Mouse (Mus musculus): ENCODE data around the gene Fam227b. TPM values are rescaled to one million over a fixed set of nuclear protein-coding genes. Genes with fewer than 3 reads are reported as not detected.

The Fam227b gene
- polyA plus RNA-seq, 1 experiment from 2014 or later, result not detected

DNA sequence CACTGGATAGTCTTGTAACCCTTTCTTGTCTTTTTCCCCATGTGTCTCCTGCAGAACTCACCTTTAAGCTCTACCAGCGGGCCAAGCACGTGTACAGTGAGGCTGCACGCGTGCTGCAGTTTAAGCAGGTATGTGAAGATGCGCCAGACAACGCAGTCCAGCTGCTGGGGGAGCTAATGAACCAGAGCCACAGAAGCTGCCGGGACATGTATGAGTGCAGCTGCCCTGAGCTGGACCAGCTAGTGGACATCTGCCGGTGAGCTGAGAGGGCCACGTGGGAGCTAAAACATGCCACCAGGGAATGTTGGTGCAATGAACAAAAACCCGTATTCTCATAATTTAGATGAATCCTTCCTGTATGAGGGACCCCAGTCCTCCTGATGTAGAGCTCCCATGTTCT, 176.6 kb downstream of the Fam227b start:
- H3K27ac ChIP-seq (ENCODE audit: low read length), result no peak overlapping the region
- no peaks in the 10 kb centered on the region for H3K4me1 ChIP-seq (ENCODE audit: control insufficient read depth, insufficient read depth, low read length)
- no peak for ATAC-seq
- WGBS, result 96% methylated on average over 10 of the region's 10 CpGs
- no peak overlapping the region for H3K9ac ChIP-seq (ENCODE audit: low read depth, low read length)
- H3K9me3 ChIP-seq (replicated peaks; ENCODE audit: control insufficient read depth, low read length, poor library complexity, severe bottlenecking), result no peaks in the 10 kb centered on the region
- peaks cover 3% of the 10 kb centered on the region; the same call in 1 of the 2 replicates for H3K36me3 ChIP-seq (ENCODE audit: control insufficient read depth, insufficient read depth, low read length)
- no peaks in the 10 kb centered on the region for H3K27me3 ChIP-seq (ENCODE audit: control insufficient read depth, insufficient read depth, low read depth, low read length)
- no peak overlapping the region for H3K4me2 ChIP-seq (ENCODE audit: low read length)
- H3K4me3 ChIP-seq (ENCODE audit: low read depth, low read length), result no peak overlapping the region

DNA sequence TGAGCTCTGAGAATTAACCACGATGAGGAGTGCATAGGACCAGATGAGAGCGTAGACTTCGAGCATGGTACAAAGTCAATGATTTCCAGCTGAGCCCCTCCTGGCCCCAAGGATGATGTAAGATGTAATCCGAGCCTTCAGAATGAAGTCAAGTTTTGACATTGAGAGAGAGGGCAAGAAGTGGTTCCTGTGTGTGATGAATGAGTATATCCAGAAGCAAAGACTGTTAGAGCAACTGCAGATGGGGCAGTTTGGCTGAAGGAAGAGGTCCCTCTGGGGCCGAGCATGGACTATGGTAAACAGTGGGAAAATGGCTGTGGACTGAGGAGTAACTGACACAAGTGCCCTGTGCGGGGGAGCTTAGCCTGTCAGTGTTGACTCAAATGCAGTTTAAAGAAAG, 178.6 kb downstream of the Fam227b start:
- Histone ChIP-seq H3K4me3 (ENCODE audit: low read depth, low read length) (no peak overlapping the region), H3K9ac (ENCODE audit: low read depth, low read length) (no peak overlapping the region), H3K36me3 (ENCODE audit: control insufficient read depth, insufficient read depth, low read length) (peaks cover 3% of the 10 kb centered on the region; the same call in 1 of the 2 replicates), H3K9me3 (replicated peaks; ENCODE audit: control insufficient read depth, low read length, poor library complexity, severe bottlenecking) (no peaks in the 10 kb centered on the region), H3K27ac (ENCODE audit: low read length) (no peak overlapping the region), H3K27me3 (ENCODE audit: control insufficient read depth, insufficient read depth, low read depth, low read length) (no peaks in the 10 kb centered on the region), H3K4me1 (ENCODE audit: control insufficient read depth, insufficient read depth, low read length) (no peaks in the 10 kb centered on the region), H3K4me2 (ENCODE audit: low read length) (no peak overlapping the region)
- ATAC-seq, result no peak
- 78% methylated on average over 6 of the region's 6 CpGs for WGBS

GRCm38 (mm10) chr2:125968811-125969210, 183.0 kb downstream of the Fam227b start:
- WGBS, result 83% methylated on average over 1 of the region's 1 CpGs
- Histone ChIP-seq H3K27ac (ENCODE audit: low read length) (no peak overlapping the region), H3K4me1 (ENCODE audit: control insufficient read depth, insufficient read depth, low read length) (no peaks in the 10 kb centered on the region), H3K9ac (ENCODE audit: low read depth, low read length) (no peak overlapping the region), H3K27me3 (ENCODE audit: control insufficient read depth, insufficient read depth, low read depth, low read length) (no peaks in the 10 kb centered on the region), H3K36me3 (ENCODE audit: control insufficient read depth, insufficient read depth, low read length) (no peaks in the 10 kb centered on the region), H3K4me3 (ENCODE audit: low read depth, low read length) (no peak overlapping the region), H3K9me3 (replicated peaks; ENCODE audit: control insufficient read depth, low read length, poor library complexity, severe bottlenecking) (no peaks in the 10 kb centered on the region), H3K4me2 (ENCODE audit: low read length) (no peak overlapping the region)
- ATAC-seq, result no peak

- H3K4me1 ChIP-seq (ENCODE audit: control insufficient read depth, insufficient read depth, low read length), result no peaks in the 10 kb centered on the region
- H3K36me3 ChIP-seq (ENCODE audit: control insufficient read depth, insufficient read depth, low read length), result 0 out of 2 replicates have a peak, but pooled peaks cover 6% of the 10 kb centered on the region
- H3K27me3 ChIP-seq (ENCODE audit: control insufficient read depth, insufficient read depth, low read depth, low read length), result no peaks in the 10 kb centered on the region
- H3K9me3 ChIP-seq (replicated peaks; ENCODE audit: control insufficient read depth, low read length, poor library complexity, severe bottlenecking), result no peaks in the 10 kb centered on the region
- no peak overlapping the region for H3K27ac ChIP-seq (ENCODE audit: low read length)
- no peak overlapping the region for H3K4me2 ChIP-seq (ENCODE audit: low read length)
- ATAC-seq, result no peak
- 96% methylated on average over 2 of the region's 2 CpGs for WGBS
- no peak overlapping the region for H3K9ac ChIP-seq (ENCODE audit: low read depth, low read length)
- H3K4me3 ChIP-seq (ENCODE audit: low read depth, low read length), result no peak overlapping the region
These were observed 203.6 kb downstream of the Fam227b start for GRCm38 (mm10) chr2:125948195-125948594.

DNA sequence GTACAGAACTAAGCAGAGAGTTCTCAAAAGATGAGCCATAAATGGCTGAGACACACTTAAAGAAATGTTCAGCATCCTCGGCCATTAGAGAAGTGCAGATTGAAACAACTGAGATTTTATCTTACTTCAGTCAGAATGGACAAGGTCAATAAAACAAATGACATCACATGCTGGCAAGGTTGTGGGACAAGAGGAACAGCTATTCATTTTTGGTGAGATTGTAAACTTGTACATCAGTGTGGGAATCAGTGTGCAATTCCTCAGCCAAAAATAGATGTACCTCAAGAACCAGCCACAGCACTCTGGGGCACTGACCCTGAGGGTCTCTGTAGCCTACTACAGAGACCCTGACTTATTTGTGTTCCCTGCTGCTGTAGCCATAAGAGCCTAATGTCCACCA, 208.5 kb downstream of the Fam227b start:
- Histone ChIP-seq H3K9me3 (replicated peaks; ENCODE audit: control insufficient read depth, low read length, poor library complexity, severe bottlenecking) (no peaks in the 10 kb centered on the region), H3K36me3 (ENCODE audit: control insufficient read depth, insufficient read depth, low read length) (0 out of 2 replicates have a peak, but pooled peaks cover 5% of the 10 kb centered on the region), H3K4me3 (ENCODE audit: low read depth, low read length) (no peak overlapping the region), H3K4me2 (ENCODE audit: low read length) (no peak overlapping the region), H3K9ac (ENCODE audit: low read depth, low read length) (no peak overlapping the region), H3K27ac (ENCODE audit: low read length) (no peak overlapping the region), H3K4me1 (ENCODE audit: control insufficient read depth, insufficient read depth, low read length) (no peaks in the 10 kb centered on the region), H3K27me3 (ENCODE audit: control insufficient read depth, insufficient read depth, low read depth, low read length) (no peaks in the 10 kb centered on the region)
- ATAC-seq, result no peak
- 85% methylated on average over 1 of the region's 1 CpGs for WGBS

GRCm38 (mm10) chr2:125941111-125941785, 210.6 kb downstream of the Fam227b start:
- no peak overlapping the region for H3K27ac ChIP-seq (ENCODE audit: low read length)
- no peaks in the 10 kb centered on the region for H3K4me1 ChIP-seq (ENCODE audit: control insufficient read depth, insufficient read depth, low read length)
- no peak for ATAC-seq
- H3K9ac ChIP-seq (ENCODE audit: low read depth, low read length), result no peak overlapping the region
- no peak overlapping the region for H3K4me3 ChIP-seq (ENCODE audit: low read depth, low read length)
- no peaks in the 10 kb centered on the region for H3K27me3 ChIP-seq (ENCODE audit: control insufficient read depth, insufficient read depth, low read depth, low read length)
- WGBS, result 75% methylated on average over 6 of the region's 6 CpGs
- H3K4me2 ChIP-seq (ENCODE audit: low read length), result no peak overlapping the region
- H3K36me3 ChIP-seq (ENCODE audit: control insufficient read depth, insufficient read depth, low read length), result 0 out of 2 replicates have a peak, but pooled peaks cover 3% of the 10 kb centered on the region
- no peaks in the 10 kb centered on the region for H3K9me3 ChIP-seq (replicated peaks; ENCODE audit: control insufficient read depth, low read length, poor library complexity, severe bottlenecking)

- WGBS, result 84% methylated on average over 6 of the region's 6 CpGs
- Histone ChIP-seq H3K27me3 (ENCODE audit: control insufficient read depth, insufficient read depth, low read depth, low read length) (no peaks in the 10 kb centered on the region), H3K4me2 (ENCODE audit: low read length) (no peak overlapping the region), H3K36me3 (ENCODE audit: control insufficient read depth, insufficient read depth, low read length) (0 out of 2 replicates have a peak, but pooled peaks cover 3% of the 10 kb centered on the region), H3K9ac (ENCODE audit: low read depth, low read length) (no peak overlapping the region), H3K4me3 (ENCODE audit: low read depth, low read length) (no peak overlapping the region), H3K4me1 (ENCODE audit: control insufficient read depth, insufficient read depth, low read length) (no peaks in the 10 kb centered on the region), H3K27ac (ENCODE audit: low read length) (no peak overlapping the region), H3K9me3 (replicated peaks; ENCODE audit: control insufficient read depth, low read length, poor library complexity, severe bottlenecking) (no peaks in the 10 kb centered on the region)
- ATAC-seq, result no peak
These were observed 212.7 kb downstream of the Fam227b start for GRCm38 (mm10) chr2:125938993-125939642.

DNA sequence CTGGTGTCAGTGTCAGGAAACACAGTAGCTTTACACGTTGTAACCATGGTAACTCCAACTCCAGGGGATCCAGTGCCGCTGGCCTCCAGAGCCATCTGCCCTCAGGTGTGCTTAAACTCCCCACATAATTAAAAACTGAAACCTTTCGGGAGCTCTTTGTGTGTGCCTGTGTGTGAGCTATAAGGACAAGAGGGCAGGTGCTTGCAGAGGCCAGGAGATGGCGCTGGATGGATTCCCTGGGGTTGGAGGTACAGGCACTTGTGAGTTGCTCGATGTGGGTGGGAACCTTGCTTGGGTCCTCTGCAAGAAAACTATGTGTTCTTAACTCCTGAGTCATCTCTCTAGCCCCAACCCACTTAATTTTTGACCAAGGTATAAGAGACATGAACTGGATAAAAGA, 215.4 kb downstream of the Fam227b start:
- Histone ChIP-seq H3K36me3 (ENCODE audit: control insufficient read depth, insufficient read depth, low read length) (0 out of 2 replicates have a peak, but pooled peaks cover under 1% of the 10 kb centered on the region), H3K4me3 (ENCODE audit: low read depth, low read length) (no peak overlapping the region), H3K27ac (ENCODE audit: low read length) (no peak overlapping the region), H3K4me1 (ENCODE audit: control insufficient read depth, insufficient read depth, low read length) (no peaks in the 10 kb centered on the region), H3K4me2 (ENCODE audit: low read length) (no peak overlapping the region), H3K9ac (ENCODE audit: low read depth, low read length) (no peak overlapping the region), H3K9me3 (replicated peaks; ENCODE audit: control insufficient read depth, low read length, poor library complexity, severe bottlenecking) (no peaks in the 10 kb centered on the region), H3K27me3 (ENCODE audit: control insufficient read depth, insufficient read depth, low read depth, low read length) (no peaks in the 10 kb centered on the region)
- ATAC-seq, result no peak
- WGBS, result 42% methylated on average over 5 of the region's 5 CpGs

- WGBS, result 68% methylated on average over 3 of the region's 3 CpGs
- Histone ChIP-seq H3K9me3 (replicated peaks; ENCODE audit: control insufficient read depth, low read length, poor library complexity, severe bottlenecking) (no peaks in the 10 kb centered on the region), H3K9ac (ENCODE audit: low read depth, low read length) (no peak overlapping the region), H3K27me3 (ENCODE audit: control insufficient read depth, insufficient read depth, low read depth, low read length) (no peaks in the 10 kb centered on the region), H3K36me3 (ENCODE audit: control insufficient read depth, insufficient read depth, low read length) (0 out of 2 replicates have a peak, but pooled peaks cover 7% of the 10 kb centered on the region), H3K27ac (ENCODE audit: low read length) (no peak overlapping the region), H3K4me3 (ENCODE audit: low read depth, low read length) (no peak overlapping the region), H3K4me2 (ENCODE audit: low read length) (no peak overlapping the region), H3K4me1 (ENCODE audit: control insufficient read depth, insufficient read depth, low read length) (no peaks in the 10 kb centered on the region)
- ATAC-seq, result no peak
These were observed 217.8 kb downstream of the Fam227b start for GRCm38 (mm10) chr2:125933977-125934376.
